Mouse (Mus musculus): ENCODE measurements around the gene Rab34. TPM values are rescaled to one million over a fixed set of nuclear protein-coding genes. Genes with fewer than 3 reads are reported as not detected.

Gene Rab34
- polyA plus RNA-seq, 1 experiment, result 78.1 TPM

DNA sequence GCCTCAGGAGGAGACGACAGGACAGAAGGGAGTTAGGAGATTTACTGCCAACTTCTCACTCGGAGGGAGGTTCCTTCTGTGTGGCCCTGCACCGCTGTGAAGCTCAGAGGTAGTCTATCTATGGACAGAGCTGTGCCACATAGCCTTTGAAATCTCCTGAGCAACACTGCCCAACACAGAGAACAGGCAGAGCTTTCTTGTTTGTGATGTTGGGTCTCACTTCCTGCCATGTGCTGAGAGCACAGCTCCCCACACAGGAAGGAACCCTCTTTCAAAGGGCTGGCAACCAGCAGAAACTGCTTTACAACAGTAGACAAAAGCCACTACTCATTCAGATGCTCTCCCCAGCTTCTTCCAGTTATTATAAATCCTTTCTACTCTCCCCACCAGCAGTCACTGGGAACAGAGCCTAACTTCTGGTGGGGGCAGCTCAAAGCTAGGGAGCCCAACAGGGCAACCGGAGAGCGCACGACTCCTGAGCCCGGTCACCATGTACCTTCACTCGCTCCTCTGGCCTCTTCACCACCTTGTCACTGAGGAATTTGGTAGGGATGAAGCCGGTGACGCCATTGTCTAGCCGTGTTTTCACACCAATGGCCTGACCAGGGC, 27.6 kb downstream of the Rab34 start:
- Histone ChIP-seq H3K27ac (ENCODE audit: insufficient read depth, low read depth, low read length) (no peak overlapping the region), H3K36me3 (ENCODE audit: control insufficient read depth, insufficient read depth, low read length) (peaks cover 33% of the 10 kb centered on the region), H3K4me3 (ENCODE audit: insufficient read depth, low read depth, low read length) (no peak overlapping the region), H3K27me3 (replicated peaks; ENCODE audit: control insufficient read depth, insufficient read depth, low read length) (no peaks in the 10 kb centered on the region), H3K4me1 (ENCODE audit: control insufficient read depth, insufficient read depth, low read length) (no peaks in the 10 kb centered on the region)
- no peak for DNase-seq
- WGBS, result 79% methylated on average over 11 of the region's 11 CpGs
- TF ChIP-seq CTCF (conservative IDR thresholded peaks at IDR 0.05; ENCODE audit: insufficient read depth, insufficient read length, low read depth, low read length) (no peak), POLR2A (IDR thresholded peaks at IDR 0.05; ENCODE audit: low read depth, low read length) (no peak)

DNA sequence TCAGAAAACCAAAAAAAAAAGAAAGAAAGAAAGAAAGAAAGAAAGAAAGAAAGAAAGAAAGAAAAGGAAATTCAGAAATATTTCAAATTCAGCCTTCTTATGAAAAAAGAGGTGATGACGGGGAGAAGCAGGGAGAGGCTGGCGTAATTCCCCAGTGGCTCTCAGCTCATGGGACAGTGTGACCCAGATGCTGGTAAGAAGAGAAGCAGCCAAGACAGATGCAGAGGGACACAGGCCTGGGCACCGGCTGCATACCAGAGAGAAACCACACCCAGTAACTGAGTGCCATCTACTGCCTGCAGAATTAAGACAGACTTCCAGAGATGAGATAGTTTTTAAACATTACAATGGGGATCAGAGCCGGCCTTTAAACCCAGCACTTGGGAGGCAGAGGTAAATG, 35.4 kb downstream of the Rab34 start:
- no peaks in the 10 kb centered on the region for H3K27me3 ChIP-seq (replicated peaks; ENCODE audit: control insufficient read depth, insufficient read depth, low read length)
- no peak overlapping the region for H3K4me3 ChIP-seq (ENCODE audit: insufficient read depth, low read depth, low read length)
- H3K4me1 ChIP-seq (ENCODE audit: control insufficient read depth, insufficient read depth, low read length), result no peaks in the 10 kb centered on the region
- 91% methylated on average over 4 of the region's 4 CpGs for WGBS
- DNase-seq, result no peak
- TF ChIP-seq POLR2A (IDR thresholded peaks at IDR 0.05; ENCODE audit: low read depth, low read length) (no peak), CTCF (conservative IDR thresholded peaks at IDR 0.05; ENCODE audit: insufficient read depth, insufficient read length, low read depth, low read length) (no peak)
- H3K27ac ChIP-seq (ENCODE audit: insufficient read depth, low read depth, low read length), result no peak overlapping the region
- H3K36me3 ChIP-seq (ENCODE audit: control insufficient read depth, insufficient read depth, low read length), result peaks cover 19% of the 10 kb centered on the region

DNA sequence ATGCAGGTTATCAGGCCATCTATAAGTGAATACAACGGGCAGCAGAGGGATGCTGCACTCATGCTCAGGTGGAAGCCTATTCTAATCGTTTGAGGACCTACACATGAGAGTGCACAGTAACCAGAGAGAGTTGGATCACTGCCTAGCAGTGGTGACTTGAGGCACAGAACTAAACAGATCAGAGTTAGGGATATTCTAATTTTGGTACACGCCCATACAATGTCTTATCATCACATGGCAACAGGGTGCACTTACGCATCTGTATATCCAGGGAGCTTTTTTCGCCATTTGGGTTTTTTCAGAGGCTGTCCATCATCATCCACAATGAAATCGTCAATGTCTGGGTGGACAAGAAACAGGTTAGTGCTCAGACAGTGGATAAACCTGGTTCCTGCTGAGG, 43.3 kb downstream of the Rab34 start:
- H3K4me3 ChIP-seq (ENCODE audit: insufficient read depth, low read depth, low read length), result no peak overlapping the region
- no peak for TF ChIP-seq POLR2A (IDR thresholded peaks at IDR 0.05; ENCODE audit: low read depth, low read length)
- no peak for TF ChIP-seq CTCF (conservative IDR thresholded peaks at IDR 0.05; ENCODE audit: insufficient read depth, insufficient read length, low read depth, low read length)
- H3K27ac ChIP-seq (ENCODE audit: insufficient read depth, low read depth, low read length), result no peak overlapping the region
- no peaks in the 10 kb centered on the region for H3K27me3 ChIP-seq (replicated peaks; ENCODE audit: control insufficient read depth, insufficient read depth, low read length)
- no peaks in the 10 kb centered on the region for H3K4me1 ChIP-seq (ENCODE audit: control insufficient read depth, insufficient read depth, low read length)
- no peak for DNase-seq
- H3K36me3 ChIP-seq (ENCODE audit: control insufficient read depth, insufficient read depth, low read length), result peaks cover 16% of the 10 kb centered on the region
- WGBS, result 93% methylated on average over 6 of the region's 6 CpGs

DNA sequence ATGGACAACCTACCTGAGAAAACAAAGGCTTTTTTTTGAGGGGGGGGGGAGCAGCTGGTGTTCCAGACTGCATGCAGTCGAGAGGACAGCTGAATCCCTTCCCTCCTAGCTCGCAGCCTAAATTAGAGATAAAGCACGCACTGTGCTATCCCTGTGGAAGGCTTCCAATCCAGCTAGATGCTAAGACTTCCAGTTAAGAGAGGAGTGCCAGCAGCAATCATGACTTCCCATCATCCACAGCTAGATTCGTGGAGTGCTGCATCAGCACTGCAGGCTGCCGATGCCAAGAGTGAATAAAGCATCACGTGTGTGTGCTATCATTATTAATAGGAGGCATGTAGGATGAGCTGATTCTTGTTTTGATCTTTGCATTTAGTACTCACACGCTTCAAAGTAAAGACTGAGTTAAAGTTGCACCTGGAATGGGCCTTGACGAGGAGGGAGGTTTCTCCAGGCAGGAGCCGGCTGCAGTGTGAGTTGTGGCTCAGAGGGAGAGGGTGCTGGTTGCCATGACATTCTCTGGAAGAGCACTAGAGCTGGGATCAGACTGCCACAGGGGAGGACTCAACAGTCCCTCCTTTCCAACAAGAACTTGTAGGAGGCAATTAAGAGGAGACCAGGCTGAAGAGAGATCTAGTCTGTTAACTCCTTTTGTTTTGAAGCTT, 52.1 kb downstream of the Rab34 start:
- WGBS, result 61% methylated on average over 9 of the region's 9 CpGs
- TF ChIP-seq POLR2A (IDR thresholded peaks at IDR 0.05; ENCODE audit: low read depth, low read length) (no peak), CTCF (conservative IDR thresholded peaks at IDR 0.05; ENCODE audit: insufficient read depth, insufficient read length, low read depth, low read length) (no peak)
- peaks cover 6% of the 10 kb centered on the region; the same call in 1 of the 2 replicates for H3K4me1 ChIP-seq (ENCODE audit: control insufficient read depth, insufficient read depth, low read length)
- H3K4me3 ChIP-seq (ENCODE audit: insufficient read depth, low read depth, low read length), result no peak overlapping the region
- no peaks in the 10 kb centered on the region for H3K36me3 ChIP-seq (ENCODE audit: control insufficient read depth, insufficient read depth, low read length)
- H3K27me3 ChIP-seq (replicated peaks; ENCODE audit: control insufficient read depth, insufficient read depth, low read length), result no peaks in the 10 kb centered on the region
- DNase-seq, result no peak
- H3K27ac ChIP-seq (ENCODE audit: insufficient read depth, low read depth, low read length), result no peak overlapping the region

Other genes with a start within 250 kb of the Rab34 start
- gene Phf12, start 205.7 kb upstream of the Rab34 start, polyA plus RNA-seq (2012; rRNA removed), result 33.0 and 35.7 TPM in 2 replicates
- 7.1 and 9.3 TPM in 2 replicates for gene Dhrs13, start 156.2 kb upstream of the Rab34 start, polyA plus RNA-seq (2012; rRNA removed)
- 95.0 and 96.9 TPM in 2 replicates for gene Flot2, start 150.5 kb upstream of the Rab34 start, polyA plus RNA-seq (2012; rRNA removed)
- 39.1 and 41.6 TPM in 2 replicates for gene Eral1, start 108.0 kb upstream of the Rab34 start, polyA plus RNA-seq (2012; rRNA removed)
- 13.4 and 14.7 TPM in 2 replicates for gene Fam222b, start 93.8 kb upstream of the Rab34 start, polyA plus RNA-seq (2012; rRNA removed)
- gene Traf4, start 22.8 kb upstream of the Rab34 start, polyA plus RNA-seq (2012; rRNA removed), result 108 and 126 TPM in 2 replicates
- 18.3 and 24.6 TPM in 2 replicates for gene Nek8, start 11.8 kb upstream of the Rab34 start, polyA plus RNA-seq (2012; rRNA removed)
- gene Tlcd1, start 11.7 kb upstream of the Rab34 start, polyA plus RNA-seq (2012; rRNA removed), result 78.2 and 144 TPM in 2 replicates
- gene Rpl23a, start 4.8 kb upstream of the Rab34 start, polyA plus RNA-seq (2012; rRNA removed), result 153 and 278 TPM in 2 replicates
- gene Proca1, start 5.0 kb downstream of the Rab34 start, polyA plus RNA-seq (2012; rRNA removed), result 1.2 and 1.8 TPM in 2 replicates
- gene Sdf2, start 57.3 kb downstream of the Rab34 start, polyA plus RNA-seq (2012; rRNA removed), result 127 and 129 TPM in 2 replicates
- 17.8 and 20.7 TPM in 2 replicates for gene Supt6, start 57.6 kb downstream of the Rab34 start, polyA plus RNA-seq (2012; rRNA removed)
- 103 and 122 TPM in 2 replicates for gene 2610507B11Rik, start 73.3 kb downstream of the Rab34 start, polyA plus RNA-seq (2012; rRNA removed)
- gene BC030499, start 102.4 kb downstream of the Rab34 start, polyA plus RNA-seq (2012; rRNA removed), result 0.15 and 0.19 TPM in 2 replicates
- gene Spag5, start 113.1 kb downstream of the Rab34 start, polyA plus RNA-seq (2012; rRNA removed), result 13.2 and 15.0 TPM in 2 replicates
- 36.2 and 43.5 TPM in 2 replicates for gene Aldoc, start 134.5 kb downstream of the Rab34 start, polyA plus RNA-seq (2012; rRNA removed)
- gene Pigs, start 140.0 kb downstream of the Rab34 start, polyA plus RNA-seq (2012; rRNA removed), result 69.1 and 79.1 TPM in 2 replicates
- gene Unc119, start 155.1 kb downstream of the Rab34 start, polyA plus RNA-seq (2012; rRNA removed), result 20.3 and 20.8 TPM in 2 replicates
- 0.03 and 0.05 TPM in 2 replicates for gene Foxn1, start 198.1 kb downstream of the Rab34 start, polyA plus RNA-seq (2012; rRNA removed)
- 91.0 and 105 TPM in 2 replicates for gene Slc13a2, start 233.8 kb downstream of the Rab34 start, polyA plus RNA-seq (2012; rRNA removed)